Mouse (Mus musculus) kidney, adult 8-10 months (tissue): ENCODE measurements around the gene Clec4f.

Experiments
- DNase-seq, 2 experiments: peaks; one replicate each; pipeline ENCODE4 v3.0.0; 2022

Gene Clec4f

GRCm38 (mm10) chr6:83631815-83632214 is 24.2 kb downstream of the Clec4f start:
- DNase-seq: no peak

DNA sequence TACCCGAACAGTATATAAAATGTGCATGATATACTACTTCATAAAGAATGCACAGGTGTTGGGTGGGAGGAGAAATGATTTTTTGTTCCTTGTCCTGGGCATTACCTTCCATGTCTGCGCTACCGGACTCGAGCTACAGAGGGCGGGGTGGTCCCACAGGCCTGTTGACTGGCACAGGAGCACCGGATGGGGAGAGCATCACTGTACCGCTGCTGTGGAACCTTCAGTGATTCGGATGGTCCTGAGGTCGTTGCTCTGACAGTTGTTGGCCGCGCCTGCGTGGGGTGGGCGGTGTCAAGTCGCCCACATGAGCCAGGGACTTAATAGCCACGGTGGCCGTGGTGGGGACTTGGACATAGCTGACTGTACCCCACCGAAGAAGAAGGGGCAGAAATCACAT is 29.2 kb downstream of the Clec4f start:
- no peak for DNase-seq

- DNase-seq: no peak
Observed at GRCm38 (mm10) chr6:83619955-83620354, 36.0 kb downstream of the Clec4f start.

- no peak for DNase-seq
Observed at GRCm38 (mm10) chr6:83617581-83618335, 38.2 kb downstream of the Clec4f start.

DNA sequence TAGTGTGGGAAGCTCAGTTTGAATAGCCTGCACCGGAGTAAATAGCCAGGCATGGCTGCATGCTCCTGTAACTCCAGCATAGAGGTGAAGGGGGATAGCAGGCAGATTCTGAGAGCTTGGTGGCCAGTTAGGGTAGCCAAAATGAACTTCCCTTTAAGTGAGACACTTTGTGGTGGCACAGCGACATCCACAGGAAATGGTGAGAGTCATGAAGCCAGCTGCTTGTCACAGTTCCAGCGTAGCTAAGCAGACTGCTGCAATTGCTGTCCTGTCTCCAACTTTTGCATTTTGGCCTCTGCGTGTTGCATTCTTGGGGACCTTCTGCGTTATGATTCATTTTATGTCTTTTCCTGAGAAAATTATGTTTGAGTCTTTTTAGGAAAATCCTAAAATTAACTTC is 39.5 kb downstream of the Clec4f start:
- peak; percentile 9 to 30 for DNase-seq

DNA sequence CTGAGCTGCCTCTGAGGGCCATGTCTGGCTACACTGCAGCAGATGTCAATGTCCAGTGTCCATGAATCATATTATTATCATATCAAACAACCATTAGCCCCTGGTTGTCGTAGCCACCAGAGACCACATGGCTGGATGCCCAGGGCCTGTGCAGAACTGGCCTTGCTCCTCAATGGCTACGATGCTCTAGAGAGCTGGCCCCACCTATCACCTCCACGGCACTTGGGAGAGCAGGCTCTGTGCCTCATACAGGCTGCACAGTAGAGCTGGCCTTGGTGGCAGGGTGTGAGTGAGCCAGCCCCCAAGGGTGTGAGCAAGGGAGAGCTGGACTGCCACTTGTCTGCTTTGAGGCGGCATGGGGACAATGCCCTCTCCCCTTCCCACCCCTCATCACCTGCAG is 41.5 kb downstream of the Clec4f start:
- no peak for DNase-seq

- no peak for DNase-seq
Observed at GRCm38 (mm10) chr6:83612976-83613375, 43.0 kb downstream of the Clec4f start.

DNA sequence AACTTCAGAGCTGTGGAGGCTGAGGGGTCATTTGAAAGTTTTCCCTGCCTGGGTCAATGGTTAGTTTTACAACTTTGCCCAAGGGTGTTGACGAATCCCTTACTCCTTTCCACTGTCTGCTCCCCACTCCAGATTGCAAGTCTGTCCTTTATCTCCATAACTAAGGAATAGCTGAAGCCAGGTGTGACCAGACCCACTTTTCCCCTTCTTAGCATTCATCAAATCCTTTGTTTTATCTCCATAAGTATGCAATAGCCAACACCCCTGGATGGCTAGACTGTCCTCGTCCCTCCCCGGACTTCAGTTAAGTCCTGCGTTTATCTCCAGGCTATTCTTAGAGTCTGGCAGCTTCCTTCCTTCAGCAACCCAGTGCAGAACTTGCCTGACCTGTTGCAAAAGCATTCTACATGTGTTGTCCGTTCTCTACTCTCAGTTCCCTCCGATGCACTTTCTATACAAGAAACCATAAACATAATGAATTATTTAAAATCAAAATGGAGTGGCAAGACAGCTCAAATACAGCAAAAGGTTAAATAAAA is 56.3 kb downstream of the Clec4f start:
- no peak for DNase-seq

DNA sequence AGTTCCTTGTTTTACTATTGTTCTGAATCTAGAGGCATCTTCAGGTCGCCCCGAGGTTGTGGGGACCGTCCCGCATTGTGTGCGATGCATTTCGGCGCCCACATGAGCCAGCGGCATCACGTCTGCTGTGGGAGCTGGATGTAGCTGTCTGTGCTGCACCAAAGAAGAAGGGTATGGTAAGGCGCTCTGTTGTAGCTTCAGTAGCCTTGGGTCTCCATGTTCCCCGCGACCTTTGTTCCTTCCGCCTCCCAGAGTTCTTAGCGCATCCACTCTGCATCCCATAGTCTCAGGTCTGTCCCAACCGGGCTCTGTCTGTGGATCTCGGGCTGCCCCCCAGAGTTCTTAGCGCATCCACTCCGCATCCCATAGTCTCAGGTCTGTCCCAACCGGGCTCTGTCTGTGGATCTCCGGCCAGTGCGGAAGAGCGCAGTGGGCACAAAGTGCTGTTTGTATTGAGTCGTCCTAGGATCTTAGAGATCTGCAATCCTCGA is 56.9 kb downstream of the Clec4f start:
- no peak for DNase-seq

DNA sequence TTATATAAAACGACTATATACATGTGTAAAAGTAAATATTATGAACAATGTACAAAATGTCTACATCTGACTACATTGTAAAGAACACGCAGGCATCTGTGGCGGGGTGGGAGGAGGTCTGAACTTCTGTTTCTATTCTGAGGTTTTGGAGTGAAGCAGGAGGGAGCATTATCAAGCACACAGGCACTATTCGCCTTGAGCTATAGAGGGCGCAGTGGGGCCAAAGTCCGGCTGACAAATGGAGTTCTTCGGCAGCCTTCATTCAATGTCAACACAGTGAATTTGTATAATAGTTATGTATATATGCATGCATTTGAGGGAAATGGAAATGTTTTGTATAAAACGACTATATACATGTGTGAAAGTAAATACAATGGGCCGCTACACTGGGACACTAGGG is 57.3 kb downstream of the Clec4f start:
- peak in 1 of 2 experiments; percentile 13 for DNase-seq

DNA sequence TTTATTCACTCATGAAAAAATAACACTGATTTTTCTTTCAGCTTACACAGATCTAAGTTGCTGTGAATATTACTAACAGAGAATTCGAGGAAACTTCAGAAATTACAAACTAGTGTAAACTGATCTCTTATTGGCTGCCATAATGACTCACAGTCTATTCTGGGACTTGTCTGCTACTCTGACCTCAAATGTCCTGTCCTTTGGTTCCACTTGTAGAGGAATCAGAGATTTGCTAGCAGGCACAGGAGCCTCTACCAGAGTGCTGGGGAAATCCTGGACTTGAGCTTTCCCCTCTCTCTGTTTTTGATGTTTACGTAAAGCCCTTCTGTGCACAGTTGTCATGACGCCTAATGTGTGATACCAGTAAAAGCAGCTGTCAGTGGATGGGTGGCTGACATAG is 58.0 kb downstream of the Clec4f start:
- DNase-seq: no peak

GRCm38 (mm10) chr6:83595035-83595434 is 61.0 kb downstream of the Clec4f start:
- DNase-seq: no peak
